Mouse (Mus musculus): ENCODE results near the gene B3gntl1.

DNA sequence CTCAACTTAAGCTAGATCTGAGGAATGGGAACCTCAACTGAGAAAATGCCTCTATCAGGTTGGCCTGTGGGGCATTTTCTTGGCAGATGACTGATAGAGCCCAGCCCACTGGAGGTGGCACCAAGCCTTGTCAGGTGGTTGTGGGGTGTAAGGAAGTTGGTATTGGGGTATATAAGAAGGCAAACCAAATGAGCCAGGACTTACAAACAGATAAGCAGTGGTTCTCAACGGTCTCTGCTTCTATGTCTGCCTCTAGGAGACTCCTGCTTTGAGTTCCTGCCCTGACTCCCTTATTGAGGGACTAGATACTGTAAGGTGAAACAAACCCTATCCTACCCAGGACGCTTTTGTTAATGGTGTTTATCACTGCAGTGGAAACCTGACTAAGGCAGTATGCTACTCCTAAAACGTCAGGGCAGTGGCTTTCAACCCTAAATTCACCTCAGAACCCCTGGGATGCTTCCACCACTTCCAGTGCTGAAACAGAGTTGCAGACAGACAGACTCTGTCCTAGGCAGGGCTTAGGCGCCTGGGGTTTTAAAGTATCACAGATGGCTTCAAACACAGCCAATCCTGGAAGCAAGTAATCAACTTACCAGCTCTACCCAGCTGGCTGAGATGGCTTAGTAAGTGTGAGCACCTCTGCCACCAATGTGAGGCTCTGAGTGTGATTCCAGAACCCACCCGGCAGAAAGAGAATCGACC is 17.0 kb downstream of the B3gntl1 start:
- TF ChIP-seq CTCF (IDR thresholded peaks at IDR 0.05) (no peak), POLR2A (IDR thresholded peaks at IDR 0.05; ENCODE audit: insufficient read depth, low read depth, low read length) (no peak), EP300 (IDR thresholded peaks at IDR 0.05; ENCODE audit: insufficient read depth, low read depth, low read length) (no peak)

All from heart, adult 2 months (tissue).